Mouse (Mus musculus): ENCODE measurements at regions not wholly inside any gene's neighbourhood (a gene's known extent, or its start where the extent isn't known, plus 50 kb on each side); places are given as distances from the start of the nearest gene placed in this dataset.

DNA sequence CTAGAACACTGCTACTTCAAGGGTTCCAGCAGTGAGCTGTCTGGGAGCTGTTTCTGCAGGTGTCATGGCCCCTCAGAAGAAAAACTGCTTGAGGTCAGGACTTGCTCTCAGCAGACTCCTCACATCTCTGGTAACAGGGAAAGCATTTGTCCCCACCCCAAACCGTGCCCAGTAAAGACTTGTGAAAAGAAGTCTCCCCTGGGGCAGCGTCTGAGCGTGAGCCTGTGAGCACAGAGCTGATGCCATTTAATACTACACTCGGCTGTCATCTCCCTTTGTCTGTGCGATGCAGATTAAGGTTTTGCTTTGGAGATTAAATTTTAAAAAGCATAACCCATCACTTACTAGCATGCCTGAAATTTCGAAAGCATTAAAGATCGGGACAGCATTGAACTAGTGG is 261.9 kb downstream of the Wdr11 start:
- TF ChIP-seq POLR2A (IDR thresholded peaks at IDR 0.05; ENCODE audit: low read depth, low read length) (no peak), CTCF (IDR thresholded peaks at IDR 0.05; ENCODE audit: borderline replicate concordance, insufficient read depth, low read length) (no peak)

All from embryonic fibroblast, embryonic 13.5 days (primary cell).